Mouse (Mus musculus): ENCODE measurements around the gene Timp4. TPM values are rescaled to one million over a fixed set of nuclear protein-coding genes. Genes with fewer than 3 reads are reported as not detected.

The Timp4 gene
- polyA plus RNA-seq, 1 experiment from 2014 or later: 5.0 TPM

DNA sequence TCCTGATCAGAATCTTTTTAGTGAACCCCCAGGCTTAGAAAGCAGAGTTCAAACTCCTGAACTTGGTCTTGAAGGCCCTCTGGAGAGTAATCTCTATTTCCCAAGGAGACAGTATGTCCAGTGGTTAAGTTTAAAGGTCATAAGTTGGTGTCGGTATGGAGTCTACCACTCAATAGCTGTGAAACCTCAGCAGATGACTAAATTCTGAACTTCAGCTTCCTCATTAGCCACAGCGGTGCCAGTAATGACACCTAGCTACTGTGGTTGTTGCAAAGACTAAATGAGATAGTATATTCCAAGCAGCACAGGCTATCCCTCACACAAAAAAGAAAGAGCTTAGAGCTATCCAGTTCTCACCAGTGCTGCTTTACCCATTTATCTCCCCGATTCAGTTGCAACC, 36.2 kb upstream of the Timp4 start:
- no peak overlapping the region for H3K9ac ChIP-seq (replicated peaks; ENCODE audit: low read depth)
- ATAC-seq (no peak), DNase-seq (ENCODE audit: low spot score) (no peak)
- no peak overlapping the region for H3K4me3 ChIP-seq (ENCODE audit: low read depth, low read length)
- H3K36me3 ChIP-seq (ENCODE audit: insufficient read depth, low read length): no peaks in the 10 kb centered on the region
- H3K9me3 ChIP-seq (ENCODE audit: low read length): no peaks in the 10 kb centered on the region
- WGBS: 90% methylated on average over 3 of the region's 3 CpGs
- no peak overlapping the region for H3K4me2 ChIP-seq (replicated peaks; ENCODE audit: low read depth, low read length)
- no peak for TF ChIP-seq CTCF (IDR thresholded peaks at IDR 0.05)
- TF ChIP-seq EP300 (IDR thresholded peaks at IDR 0.05): no peak
- H3K27me3 ChIP-seq (replicated peaks; ENCODE audit: insufficient read depth, low read length): no peaks in the 10 kb centered on the region
- H3K4me1 ChIP-seq (ENCODE audit: insufficient read depth, low read depth, low read length): no peaks in the 10 kb centered on the region
- H3K27ac ChIP-seq (ENCODE audit: low read length): no peak overlapping the region

DNA sequence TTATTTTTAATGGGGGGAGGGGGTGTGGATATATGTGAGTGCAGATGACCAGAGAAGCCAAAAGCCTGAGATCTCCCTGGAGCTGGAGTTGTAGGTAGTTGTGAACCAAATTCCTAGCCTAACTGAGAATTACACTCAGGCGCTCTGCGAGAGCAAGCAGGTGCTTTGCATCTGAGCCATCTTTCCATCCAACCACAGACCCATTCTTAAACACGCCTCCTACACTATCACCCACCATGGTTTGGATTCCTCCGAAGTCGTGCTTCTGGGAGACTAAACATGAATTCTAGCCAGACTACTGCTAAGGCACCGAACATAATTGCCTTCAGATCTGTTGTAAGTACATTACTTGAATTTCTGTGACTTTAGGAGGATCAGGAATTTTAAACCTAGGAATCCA, 34.4 kb upstream of the Timp4 start:
- Histone ChIP-seq H3K36me3 (ENCODE audit: insufficient read depth, low read length) (no peaks in the 10 kb centered on the region), H3K9me3 (ENCODE audit: low read length) (no peaks in the 10 kb centered on the region), H3K4me2 (replicated peaks; ENCODE audit: low read depth, low read length) (no peak overlapping the region), H3K27me3 (replicated peaks; ENCODE audit: insufficient read depth, low read length) (no peaks in the 10 kb centered on the region), H3K9ac (replicated peaks; ENCODE audit: low read depth) (no peak overlapping the region), H3K4me3 (ENCODE audit: low read depth, low read length) (no peak overlapping the region), H3K4me1 (ENCODE audit: insufficient read depth, low read depth, low read length) (no peaks in the 10 kb centered on the region), H3K27ac (ENCODE audit: low read length) (no peak overlapping the region)
- ATAC-seq (no peak), DNase-seq (ENCODE audit: low spot score) (no peak)
- TF ChIP-seq EP300 (IDR thresholded peaks at IDR 0.05) (no peak), CTCF (IDR thresholded peaks at IDR 0.05) (no peak)
- 66% methylated on average over 6 of the region's 6 CpGs for WGBS

DNA sequence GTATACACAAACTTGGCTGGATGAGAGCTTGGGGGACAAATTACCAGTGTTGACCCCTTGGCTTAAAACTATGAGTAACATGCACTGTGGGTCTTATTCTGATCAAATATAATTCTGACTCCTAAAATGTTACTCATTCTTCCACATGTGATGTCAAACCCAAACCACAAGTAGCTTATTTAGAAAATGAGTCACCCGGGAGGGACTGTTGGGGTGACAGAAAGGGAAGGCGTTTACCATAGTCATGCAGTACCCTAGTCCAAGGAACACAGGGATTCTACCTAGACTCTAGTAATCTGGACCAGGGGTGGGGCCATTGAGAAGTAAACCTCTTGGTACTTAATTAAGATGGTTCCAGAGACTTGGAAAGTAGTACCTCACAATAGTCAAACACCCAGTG, 32.1 kb upstream of the Timp4 start:
- DNase-seq (ENCODE audit: low spot score) (no peak), ATAC-seq (no peak)
- Histone ChIP-seq H3K4me1 (ENCODE audit: insufficient read depth, low read depth, low read length) (no peaks in the 10 kb centered on the region), H3K27me3 (replicated peaks; ENCODE audit: insufficient read depth, low read length) (no peaks in the 10 kb centered on the region), H3K9me3 (ENCODE audit: low read length) (no peaks in the 10 kb centered on the region), H3K9ac (replicated peaks; ENCODE audit: low read depth) (no peak overlapping the region), H3K36me3 (ENCODE audit: insufficient read depth, low read length) (no peaks in the 10 kb centered on the region), H3K4me2 (replicated peaks; ENCODE audit: low read depth, low read length) (no peak overlapping the region), H3K27ac (ENCODE audit: low read length) (no peak overlapping the region), H3K4me3 (ENCODE audit: low read depth, low read length) (no peak overlapping the region)
- WGBS: 80% methylated on average over 2 of the region's 2 CpGs
- no peak for TF ChIP-seq EP300 (IDR thresholded peaks at IDR 0.05)

DNA sequence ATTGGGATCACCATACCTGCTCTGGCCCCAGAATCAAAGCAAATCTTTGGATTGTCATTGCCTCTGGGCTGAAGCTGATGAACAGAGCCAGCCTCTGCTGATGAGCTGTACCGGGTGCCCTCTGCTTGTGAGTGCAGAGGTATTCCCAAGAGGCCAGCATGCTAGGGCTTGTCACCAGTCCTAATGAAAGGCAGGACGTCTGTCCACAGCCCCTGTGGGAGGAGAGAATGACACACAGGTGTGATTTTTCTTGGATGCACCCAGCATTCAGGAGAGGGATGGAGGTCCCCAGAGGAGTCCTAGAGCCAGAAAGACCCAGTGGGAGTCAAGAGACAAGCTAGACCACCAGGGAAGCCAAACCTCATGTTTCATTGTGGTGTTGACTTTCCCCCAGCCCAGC, 27.6 kb upstream of the Timp4 start:
- Histone ChIP-seq H3K36me3 (ENCODE audit: insufficient read depth, low read length) (no peaks in the 10 kb centered on the region), H3K4me2 (replicated peaks; ENCODE audit: low read depth, low read length) (no peak overlapping the region), H3K27me3 (replicated peaks; ENCODE audit: insufficient read depth, low read length) (no peaks in the 10 kb centered on the region), H3K4me1 (ENCODE audit: insufficient read depth, low read depth, low read length) (no peaks in the 10 kb centered on the region), H3K4me3 (ENCODE audit: low read depth, low read length) (no peak overlapping the region), H3K27ac (ENCODE audit: low read length) (no peak overlapping the region), H3K9ac (replicated peaks; ENCODE audit: low read depth) (no peak overlapping the region), H3K9me3 (ENCODE audit: low read length) (no peaks in the 10 kb centered on the region)
- no peak for TF ChIP-seq EP300 (IDR thresholded peaks at IDR 0.05)
- no peak for TF ChIP-seq CTCF (IDR thresholded peaks at IDR 0.05)
- DNase-seq (ENCODE audit: low spot score) (no peak), ATAC-seq (no peak)
- 60% methylated on average over 2 of the region's 2 CpGs for WGBS

DNA sequence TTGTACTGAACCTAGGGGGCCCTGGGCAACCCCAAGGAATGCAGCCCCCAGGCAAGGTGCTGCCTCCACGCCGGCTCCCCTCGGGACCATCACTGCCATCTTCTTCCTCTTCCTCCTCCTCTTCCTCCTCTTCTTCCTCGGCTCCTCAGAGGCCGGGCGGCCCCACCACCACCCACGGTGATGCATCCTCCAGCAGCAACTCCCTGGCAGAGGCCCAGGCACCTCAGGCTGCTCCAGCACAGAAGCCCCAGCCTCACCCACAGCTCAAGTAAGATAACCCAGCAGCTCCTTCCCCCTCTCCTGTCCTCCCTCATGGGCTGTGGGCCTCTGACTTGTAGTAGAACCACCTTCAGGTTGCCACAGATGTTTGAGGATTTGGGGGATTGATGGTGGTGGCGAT, 26.1 kb upstream of the Timp4 start:
- Histone ChIP-seq H3K36me3 (ENCODE audit: insufficient read depth, low read length) (no peaks in the 10 kb centered on the region), H3K9ac (replicated peaks; ENCODE audit: low read depth) (no peak overlapping the region), H3K4me1 (ENCODE audit: insufficient read depth, low read depth, low read length) (no peaks in the 10 kb centered on the region), H3K4me2 (replicated peaks; ENCODE audit: low read depth, low read length) (no peak overlapping the region), H3K9me3 (ENCODE audit: low read length) (no peaks in the 10 kb centered on the region), H3K4me3 (ENCODE audit: low read depth, low read length) (no peak overlapping the region), H3K27me3 (replicated peaks; ENCODE audit: insufficient read depth, low read length) (no peaks in the 10 kb centered on the region), H3K27ac (ENCODE audit: low read length) (no peak overlapping the region)
- ATAC-seq (no peak), DNase-seq (ENCODE audit: low spot score) (no peak)
- WGBS: 64% methylated on average over 8 of the region's 8 CpGs
- TF ChIP-seq CTCF (IDR thresholded peaks at IDR 0.05): no peak
- TF ChIP-seq EP300 (IDR thresholded peaks at IDR 0.05): no peak

DNA sequence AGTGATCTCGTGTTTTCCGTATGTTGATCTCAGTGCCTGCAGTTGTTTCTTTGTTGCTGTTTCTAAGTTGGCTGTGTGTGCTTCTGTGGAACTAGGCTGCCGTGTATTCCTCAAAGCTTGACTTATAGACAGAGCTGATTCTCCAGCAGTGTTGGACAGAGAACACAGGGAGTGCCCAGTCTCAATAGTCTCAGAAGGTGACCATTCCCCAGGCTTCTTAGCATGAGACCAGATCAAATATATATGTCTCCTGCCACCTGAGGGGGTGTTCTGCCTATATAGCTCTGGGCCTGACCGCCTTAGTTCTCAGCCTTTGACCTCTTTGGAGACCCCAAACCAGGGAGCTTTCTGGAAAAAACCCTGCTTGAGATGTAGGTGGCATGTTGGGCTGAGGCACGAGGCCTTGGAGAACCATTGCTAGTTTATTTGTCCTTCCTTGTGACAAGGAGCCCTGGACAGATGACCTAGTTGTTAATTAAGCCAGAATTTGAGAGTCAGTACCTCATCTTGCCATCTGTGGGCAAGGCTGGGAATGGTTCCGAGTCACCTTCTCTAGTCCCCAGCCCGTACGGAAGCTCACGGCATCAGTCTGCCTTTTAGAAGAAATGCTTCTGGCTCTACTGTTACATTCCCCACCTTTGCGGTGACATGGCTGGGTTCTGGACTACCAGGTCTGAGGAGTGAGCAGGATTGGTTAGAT, 23.3 kb upstream of the Timp4 start:
- no peak overlapping the region for H3K4me2 ChIP-seq (replicated peaks; ENCODE audit: low read depth, low read length)
- no peak for ATAC-seq
- no peak for DNase-seq (ENCODE audit: low spot score)
- no peak for TF ChIP-seq CTCF (IDR thresholded peaks at IDR 0.05)
- no peak for TF ChIP-seq EP300 (IDR thresholded peaks at IDR 0.05)
- no peaks in the 10 kb centered on the region for H3K9me3 ChIP-seq (ENCODE audit: low read length)
- H3K36me3 ChIP-seq (ENCODE audit: insufficient read depth, low read length): no peaks in the 10 kb centered on the region
- H3K9ac ChIP-seq (replicated peaks; ENCODE audit: low read depth): no peak overlapping the region
- no peaks in the 10 kb centered on the region for H3K4me1 ChIP-seq (ENCODE audit: insufficient read depth, low read depth, low read length)
- H3K27me3 ChIP-seq (replicated peaks; ENCODE audit: insufficient read depth, low read length): no peaks in the 10 kb centered on the region
- no peak overlapping the region for H3K4me3 ChIP-seq (ENCODE audit: low read depth, low read length)
- no peak overlapping the region for H3K27ac ChIP-seq (ENCODE audit: low read length)
- 77% methylated on average over 10 of the region's 10 CpGs for WGBS

DNA sequence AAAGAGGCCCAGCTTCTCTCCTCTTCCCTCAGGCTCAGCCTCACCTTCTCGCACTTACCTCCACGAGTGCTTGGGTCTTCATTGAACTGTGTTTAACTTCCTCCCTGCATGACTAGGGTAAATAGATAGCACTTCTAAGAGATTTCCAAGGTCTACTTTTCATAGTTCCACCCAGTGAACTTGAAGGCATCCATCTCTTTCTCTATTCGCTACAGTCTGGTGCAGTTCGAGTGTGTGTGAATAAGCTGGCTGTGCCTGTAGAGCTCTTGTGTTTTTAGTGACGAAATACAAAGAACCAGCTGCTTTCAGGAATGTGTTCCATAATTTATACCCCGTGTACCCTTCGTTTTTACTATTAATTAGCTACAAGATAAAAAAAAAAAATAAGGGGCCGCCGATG, 22.7 kb upstream of the Timp4 start:
- no peaks in the 10 kb centered on the region for H3K27me3 ChIP-seq (replicated peaks; ENCODE audit: insufficient read depth, low read length)
- H3K27ac ChIP-seq (ENCODE audit: low read length): no peak overlapping the region
- 48% methylated on average over 9 of the region's 9 CpGs for WGBS
- peak; percentile 50 for DNase-seq (ENCODE audit: low spot score)
- H3K4me2 ChIP-seq (replicated peaks; ENCODE audit: low read depth, low read length): no peak overlapping the region
- H3K9ac ChIP-seq (replicated peaks; ENCODE audit: low read depth): no peak overlapping the region
- TF ChIP-seq CTCF (IDR thresholded peaks at IDR 0.05) (no peak), EP300 (IDR thresholded peaks at IDR 0.05) (no peak)
- H3K9me3 ChIP-seq (ENCODE audit: low read length): no peaks in the 10 kb centered on the region
- H3K36me3 ChIP-seq (ENCODE audit: insufficient read depth, low read length): no peaks in the 10 kb centered on the region
- peak; percentile 45 for ATAC-seq
- H3K4me3 ChIP-seq (ENCODE audit: low read depth, low read length): no peak overlapping the region
- H3K4me1 ChIP-seq (ENCODE audit: insufficient read depth, low read depth, low read length): no peaks in the 10 kb centered on the region

Measured in lung, postnatal 0 days (tissue).